Mouse (Mus musculus): Measurements from ENCODE around the gene Mief2. TPM values are rescaled to one million over a fixed set of nuclear protein-coding genes. Genes with fewer than 3 reads are reported as not detected.

Gene Mief2
- polyA plus RNA-seq, 1 experiment from 2014 or later, result 9.4 TPM

- ATAC-seq, result no peak
- H3K4me1 ChIP-seq (replicated peaks), result peaks cover 2% of the 10 kb centered on the region; the same call in 1 of the 2 replicates
- no peak overlapping the region for H3K27ac ChIP-seq
- no peak overlapping the region for H3K4me2 ChIP-seq (replicated peaks)
- H3K36me3 ChIP-seq, result peaks cover 49% of the 10 kb centered on the region
- H3K9ac ChIP-seq, result no peak overlapping the region
- H3K27me3 ChIP-seq (replicated peaks), result no peaks in the 10 kb centered on the region
- 90% methylated on average over 14 of the region's 14 CpGs for WGBS
- H3K4me3 ChIP-seq (replicated peaks), result no peak overlapping the region
- H3K9me3 ChIP-seq, result no peaks in the 10 kb centered on the region
These were observed 21.3 kb upstream of the Mief2 start for GRCm38 (mm10) chr11:60706696-60707480.

- ATAC-seq, result peak; percentile 57
- Histone ChIP-seq H3K27me3 (replicated peaks) (no peaks in the 10 kb centered on the region), H3K4me3 (replicated peaks) (no peak overlapping the region), H3K36me3 (peaks cover 57% of the 10 kb centered on the region), H3K4me2 (replicated peaks) (no peak overlapping the region), H3K9me3 (no peaks in the 10 kb centered on the region), H3K4me1 (replicated peaks) (no peaks in the 10 kb centered on the region; the same call in 1 of the 2 replicates), H3K9ac (no peak overlapping the region), H3K27ac (no peak overlapping the region)
- whole genome bisulfite sequencing, result 50% methylated on average over 3 of the region's 3 CpGs
These were observed 20.5 kb upstream of the Mief2 start for GRCm38 (mm10) chr11:60707672-60708071.

- H3K4me1 ChIP-seq (replicated peaks), result no peaks in the 10 kb centered on the region
- H3K9ac ChIP-seq, result 0 out of 2 replicates have a peak overlapping the region, but pooled peaks have one; percentile 20
- ATAC-seq, result no peak
- no peak overlapping the region for H3K4me2 ChIP-seq (replicated peaks)
- 90% methylated on average over 10 of the region's 10 CpGs for WGBS
- no peak overlapping the region for H3K4me3 ChIP-seq (replicated peaks)
- H3K36me3 ChIP-seq, result peaks cover 66% of the 10 kb centered on the region
- no peaks in the 10 kb centered on the region for H3K9me3 ChIP-seq
- H3K27ac ChIP-seq, result no peak overlapping the region
- no peaks in the 10 kb centered on the region for H3K27me3 ChIP-seq (replicated peaks)
These were observed 19.6 kb upstream of the Mief2 start for GRCm38 (mm10) chr11:60708631-60709030.

GRCm38 (mm10) chr11:60709481-60710465, 18.4 kb upstream of the Mief2 start:
- H3K9me3 ChIP-seq, result no peaks in the 10 kb centered on the region
- ATAC-seq, result no peak
- no peak overlapping the region for H3K4me2 ChIP-seq (replicated peaks)
- WGBS, result 92% methylated on average over 45 of the region's 45 CpGs
- H3K27me3 ChIP-seq (replicated peaks), result no peaks in the 10 kb centered on the region
- H3K4me1 ChIP-seq (replicated peaks), result no peaks in the 10 kb centered on the region
- H3K27ac ChIP-seq, result no peak overlapping the region
- no peak overlapping the region for H3K4me3 ChIP-seq (replicated peaks)
- H3K36me3 ChIP-seq, result peaks cover 71% of the 10 kb centered on the region
- H3K9ac ChIP-seq, result no peak overlapping the region

- Histone ChIP-seq H3K9ac (no peak overlapping the region), H3K4me1 (replicated peaks) (no peaks in the 10 kb centered on the region), H3K4me3 (replicated peaks) (no peak overlapping the region), H3K36me3 (peaks cover 75% of the 10 kb centered on the region), H3K27ac (no peak overlapping the region), H3K9me3 (no peaks in the 10 kb centered on the region), H3K27me3 (replicated peaks) (no peaks in the 10 kb centered on the region), H3K4me2 (replicated peaks) (no peak overlapping the region)
- no peak for ATAC-seq
- 89% methylated on average over 17 of the region's 17 CpGs for WGBS
These were observed 17.0 kb upstream of the Mief2 start for GRCm38 (mm10) chr11:60711218-60711617.

- WGBS, result 93% methylated on average over 18 of the region's 18 CpGs
- Histone ChIP-seq H3K27me3 (replicated peaks) (no peaks in the 10 kb centered on the region), H3K9me3 (no peaks in the 10 kb centered on the region), H3K36me3 (peaks cover 73% of the 10 kb centered on the region), H3K4me3 (replicated peaks) (no peak overlapping the region), H3K27ac (no peak overlapping the region), H3K9ac (no peak overlapping the region), H3K4me2 (replicated peaks) (no peak overlapping the region), H3K4me1 (replicated peaks) (no peaks in the 10 kb centered on the region)
- ATAC-seq, result no peak
These were observed 16.2 kb upstream of the Mief2 start for GRCm38 (mm10) chr11:60712040-60712439.

- ATAC-seq, result no peak
- no peaks in the 10 kb centered on the region for H3K9me3 ChIP-seq
- no peak overlapping the region for H3K27ac ChIP-seq
- 92% methylated on average over 13 of the region's 13 CpGs for WGBS
- no peak overlapping the region for H3K4me3 ChIP-seq (replicated peaks)
- no peak overlapping the region for H3K9ac ChIP-seq
- H3K27me3 ChIP-seq (replicated peaks), result no peaks in the 10 kb centered on the region
- H3K4me2 ChIP-seq (replicated peaks), result no peak overlapping the region
- peaks cover 72% of the 10 kb centered on the region for H3K36me3 ChIP-seq
- no peaks in the 10 kb centered on the region for H3K4me1 ChIP-seq (replicated peaks)
These were observed 15.5 kb upstream of the Mief2 start for GRCm38 (mm10) chr11:60712639-60713255.

GRCm38 (mm10) chr11:60715833-60716232, 12.4 kb upstream of the Mief2 start:
- no peaks in the 10 kb centered on the region for H3K27me3 ChIP-seq (replicated peaks)
- H3K4me3 ChIP-seq (replicated peaks), result no peak overlapping the region
- H3K27ac ChIP-seq, result no peak overlapping the region
- H3K36me3 ChIP-seq, result peaks cover 81% of the 10 kb centered on the region
- H3K4me1 ChIP-seq (replicated peaks), result no peaks in the 10 kb centered on the region
- ATAC-seq, result no peak
- 85% methylated on average over 5 of the region's 5 CpGs for WGBS
- H3K9ac ChIP-seq, result no peak overlapping the region
- H3K9me3 ChIP-seq, result no peaks in the 10 kb centered on the region
- no peak overlapping the region for H3K4me2 ChIP-seq (replicated peaks)

GRCm38 (mm10) chr11:60719263-60719662, 8.9 kb upstream of the Mief2 start:
- Histone ChIP-seq H3K4me3 (replicated peaks) (no peak overlapping the region), H3K4me2 (replicated peaks) (no peak overlapping the region), H3K9ac (no peak overlapping the region), H3K9me3 (no peaks in the 10 kb centered on the region), H3K27me3 (replicated peaks) (no peaks in the 10 kb centered on the region), H3K27ac (no peak overlapping the region), H3K4me1 (replicated peaks) (no peaks in the 10 kb centered on the region), H3K36me3 (peaks cover 66% of the 10 kb centered on the region)
- 48% methylated on average over 5 of the region's 5 CpGs for WGBS
- no peak for ATAC-seq

- Histone ChIP-seq H3K27me3 (replicated peaks) (no peaks in the 10 kb centered on the region), H3K9me3 (no peaks in the 10 kb centered on the region)
- under 1% methylated on average over 69 of the region's 71 CpGs for WGBS
These were observed 1.4 kb upstream of the Mief2 start, which contains the start of gene Flii for GRCm38 (mm10) chr11:60726601-60727391. TSS of gene Flii (minus strand) at chr11:60727263.

GRCm38 (mm10) chr11:60727392-60728140, 632 bp upstream of the Mief2 start:
- Histone ChIP-seq H3K9me3 (no peaks in the 10 kb centered on the region), H3K4me1 (replicated peaks) (peaks cover 21% of the 10 kb centered on the region), H3K36me3 (peaks cover 20% of the 10 kb centered on the region; the same call in 1 of the 2 replicates), H3K4me2 (replicated peaks) (peak overlapping the region; percentile 78), H3K27ac (peak overlapping the region; percentile 91), H3K9ac (peak overlapping the region; percentile 90), H3K27me3 (replicated peaks) (no peaks in the 10 kb centered on the region), H3K4me3 (replicated peaks) (peak overlapping the region; percentile 87)
- peak; percentile 45 for ATAC-seq
- 6% methylated on average over 12 of the region's 12 CpGs for WGBS

More at GRCm38 (mm10) chr11:60726601-60727391, 1.4 kb upstream of the Mief2 start, which contains the start of gene Flii:
- Histone ChIP-seq H3K9ac (peak within 1 kb of the TSS; percentile 90), H3K27ac (peak within 1 kb of the TSS; percentile 91), H3K36me3 (peaks cover 22% of the 10 kb centered on the region; the same call in 1 of the 2 replicates), H3K4me3 (replicated peaks) (peak within 1 kb of the TSS; percentile 87), H3K4me2 (replicated peaks) (peak within 1 kb of the TSS; percentile 78), H3K4me1 (replicated peaks) (peaks cover 21% of the 10 kb centered on the region)
- peak; percentile 84 for ATAC-seq

Measured in intestine, embryonic 15.5 days (tissue).